Mouse (Mus musculus) heart, postnatal 25 days (tissue): ENCODE data around the gene Gusb. TPM values are rescaled to one million over a fixed set of nuclear protein-coding genes. Genes with fewer than 3 reads are reported as not detected.
"Not testable (repeated sequence)": the region's sequence is repeated elsewhere in the genome, so short reads cannot be mapped to it uniquely, and the experiment has no call there.

Experiments used
- DNase-seq: peaks from one replicate; pipeline ENCODE4 v3.0.0; 2022; ENCODE audit warnings: low spot score
- intact Hi-C: fragments of 180-260 bp; cut with DNase I; formaldehyde crosslinking; loops from one replicate; pipeline ENCODE4 v1.15.1; 2025
- total RNA-seq, 2 experiments: library from RNA; stranded (reverse); gene quantifications; 2 replicates each; pipeline ENCODE4 v1.2.3; 2021

The Gusb gene
- total RNA-seq, 2 experiments from 2014 or later = 12.3 to 13.4 TPM

- no peak for DNase-seq
- intact Hi-C loops = no loop called here
Observed at GRCm38 (mm10) chr5:129989376-129989775, 13.5 kb downstream of the Gusb start.

DNA sequence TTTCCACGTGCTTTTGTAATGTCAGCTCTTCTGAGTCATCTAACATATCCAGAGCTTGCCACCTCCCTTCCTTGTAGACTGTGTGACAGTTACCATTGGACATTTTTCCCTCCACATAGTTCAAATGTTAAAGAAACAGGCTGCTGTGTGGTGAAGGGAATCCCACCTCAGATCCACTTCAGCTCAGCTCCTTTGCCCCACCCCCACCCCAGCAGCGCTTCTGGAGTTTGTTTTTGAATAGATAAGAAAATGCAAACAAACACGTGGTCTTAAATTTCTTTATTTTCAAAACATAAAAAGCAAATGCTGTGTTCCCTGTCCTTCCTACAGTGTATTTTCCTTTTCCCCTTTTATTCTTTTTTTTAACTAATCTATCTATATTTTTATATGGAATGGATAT, 22.6 kb downstream of the Gusb start:
- no peak for DNase-seq
- intact Hi-C loops = no loop called here

DNA sequence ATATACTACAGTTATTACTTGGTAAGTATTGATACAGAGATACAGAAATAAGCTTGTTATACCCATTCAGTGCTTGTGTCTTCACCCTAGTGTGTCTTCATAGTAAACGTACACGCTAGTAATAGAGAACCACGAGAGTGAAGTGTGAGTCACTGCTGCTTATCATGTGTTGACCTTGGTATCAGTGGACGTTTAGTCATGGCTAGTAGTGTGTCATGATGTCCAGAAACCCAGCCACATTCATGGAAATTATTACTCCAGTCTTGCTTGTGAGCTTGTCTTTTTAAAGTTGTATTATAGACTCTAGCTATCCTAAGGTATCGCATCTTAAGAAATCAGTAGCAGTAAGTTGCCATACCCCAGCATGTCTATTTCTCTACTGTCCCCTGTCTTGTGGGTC, 24.2 kb downstream of the Gusb start:
- intact Hi-C loops = no loop called here
- no peak for DNase-seq

GRCm38 (mm10) chr5:129977768-129978167, 25.1 kb downstream of the Gusb start:
- no peak for DNase-seq
- intact Hi-C loops = no loop called here

DNA sequence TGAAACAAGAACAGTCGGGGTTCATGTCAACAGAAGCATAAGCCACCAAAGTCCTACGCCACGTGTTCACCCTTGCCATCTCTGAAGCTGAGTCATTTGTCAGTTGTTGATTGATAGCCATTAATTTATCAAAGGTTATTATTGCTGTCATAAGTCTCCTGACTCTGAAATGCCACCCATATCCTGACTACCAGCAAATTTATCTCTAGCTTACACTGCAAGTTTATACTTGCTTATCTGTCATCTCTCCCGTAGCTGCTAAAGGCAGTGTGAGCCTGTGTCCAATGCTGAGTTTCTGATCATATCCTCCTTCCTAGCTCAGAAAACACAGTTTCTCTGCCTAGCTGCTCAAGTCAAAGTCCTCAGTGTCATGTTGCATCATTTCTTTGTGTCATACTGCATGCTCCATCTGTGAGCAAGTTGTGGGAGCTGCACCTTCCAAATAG, 28.0 kb downstream of the Gusb start:
- intact Hi-C loops = no loop called here
- no peak for DNase-seq

GRCm38 (mm10) chr5:129974354-129974753, 28.5 kb downstream of the Gusb start:
- intact Hi-C loops = no loop called here
- DNase-seq = no peak

DNA sequence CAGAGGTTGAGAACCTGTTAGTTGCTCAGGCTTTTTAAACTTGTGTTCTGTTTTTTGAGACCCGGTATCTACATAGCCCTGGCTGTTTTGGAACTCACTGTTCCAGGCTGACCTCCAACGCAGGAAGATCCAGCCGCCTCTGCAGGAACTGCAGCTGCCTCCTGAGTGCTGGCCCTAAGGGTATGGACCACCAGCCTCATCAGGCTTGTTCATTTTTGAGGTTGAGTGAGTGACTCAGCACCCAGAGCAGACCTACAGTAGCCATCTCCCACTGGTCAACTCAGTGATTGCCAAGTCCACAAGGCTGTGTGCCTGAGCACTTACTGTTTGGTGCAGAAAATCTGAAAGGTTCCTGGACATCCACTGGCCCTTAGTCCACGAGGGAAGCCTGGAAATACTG, 31.4 kb downstream of the Gusb start:
- intact Hi-C loops = no loop called here
- DNase-seq = no peak

DNA sequence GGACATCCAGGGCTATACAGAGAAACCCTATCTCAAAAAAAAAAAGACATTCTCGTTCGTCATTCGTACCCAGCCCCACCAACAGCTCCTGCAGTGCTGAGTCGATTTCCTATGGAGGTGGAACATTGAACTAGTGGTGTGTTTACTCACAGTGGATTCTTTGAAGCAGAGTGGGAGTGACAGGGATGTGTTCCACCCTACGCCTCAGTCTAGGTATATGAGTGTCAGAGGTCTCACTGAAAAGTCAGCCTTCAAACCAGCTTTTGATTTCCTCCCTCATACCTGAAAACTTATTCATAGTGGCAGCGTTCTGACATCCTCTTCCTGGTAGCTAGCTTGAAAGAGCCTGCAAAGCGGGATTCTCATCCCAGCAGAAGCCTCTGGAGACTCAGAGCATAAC, 34.4 kb downstream of the Gusb start:
- intact Hi-C loops = no loop called here
- no peak for DNase-seq

GRCm38 (mm10) chr5:129966448-129966847, 36.4 kb downstream of the Gusb start:
- DNase-seq = no peak
- intact Hi-C loops = no loop called here

GRCm38 (mm10) chr5:129963224-129963623, 39.6 kb downstream of the Gusb start:
- intact Hi-C loops = no loop called here
- no peak for DNase-seq

DNA sequence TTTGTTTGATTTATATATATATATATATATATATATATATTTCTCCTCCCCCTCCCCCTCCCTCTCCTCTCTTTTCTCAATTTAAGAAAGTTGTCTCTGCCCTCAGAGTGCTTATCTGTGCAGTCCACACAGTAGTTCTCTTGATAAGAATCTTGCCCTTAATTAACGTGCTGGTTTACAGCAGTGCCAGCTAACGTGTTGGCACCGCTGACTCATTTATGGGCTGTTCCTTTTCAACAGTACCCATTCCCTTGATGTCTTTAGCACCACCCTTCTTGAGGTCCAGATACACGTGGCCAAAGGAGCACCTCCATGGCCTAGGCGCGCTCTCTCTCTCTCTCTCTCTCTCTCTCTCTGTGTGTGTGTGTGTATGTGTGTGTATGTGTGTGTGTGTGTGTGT, 47.1 kb downstream of the Gusb start:
- intact Hi-C loops = no loop called here

DNA sequence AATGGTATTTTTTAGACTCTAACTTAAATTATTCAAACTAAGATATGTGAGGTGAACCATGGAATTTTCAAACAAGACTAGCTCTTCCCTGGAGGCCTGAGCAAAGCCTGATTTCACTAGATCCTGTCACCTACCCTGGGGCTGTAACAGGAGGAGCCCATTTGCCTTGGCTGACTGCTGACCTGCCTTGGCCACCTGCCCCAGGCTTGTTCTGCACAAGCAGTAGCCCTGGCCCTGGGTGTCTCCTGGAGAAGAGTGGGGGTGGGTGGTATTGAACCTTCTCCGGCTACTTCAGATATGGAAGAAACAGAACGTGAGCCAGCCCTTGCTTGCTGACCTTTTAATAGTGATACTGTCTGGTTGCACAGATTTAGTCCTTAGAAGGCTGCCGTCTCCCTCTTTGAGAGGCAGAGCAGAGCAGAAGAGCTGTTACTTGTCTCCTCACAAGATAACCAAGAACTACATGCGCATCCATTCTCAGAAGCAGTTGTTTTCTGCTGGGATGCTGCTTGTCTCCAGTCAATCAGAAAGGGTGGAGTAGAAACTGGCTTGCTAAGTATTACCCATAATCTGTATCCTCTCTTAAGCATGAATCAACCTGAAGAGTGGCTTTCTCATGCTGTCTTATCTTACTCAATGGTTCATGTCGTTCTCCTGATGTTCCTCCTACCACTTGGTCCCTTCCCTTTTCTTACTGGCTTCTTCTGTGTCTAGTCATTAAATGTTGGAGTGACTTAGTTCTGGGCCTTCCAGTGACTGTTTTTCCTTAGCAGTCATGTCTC, 48.2 kb downstream of the Gusb start:
- no peak for DNase-seq
- intact Hi-C loops = no loop called here

More for the DNA sequence above, 47.1 kb downstream of the Gusb start:
- no peak for DNase-seq

DNA sequence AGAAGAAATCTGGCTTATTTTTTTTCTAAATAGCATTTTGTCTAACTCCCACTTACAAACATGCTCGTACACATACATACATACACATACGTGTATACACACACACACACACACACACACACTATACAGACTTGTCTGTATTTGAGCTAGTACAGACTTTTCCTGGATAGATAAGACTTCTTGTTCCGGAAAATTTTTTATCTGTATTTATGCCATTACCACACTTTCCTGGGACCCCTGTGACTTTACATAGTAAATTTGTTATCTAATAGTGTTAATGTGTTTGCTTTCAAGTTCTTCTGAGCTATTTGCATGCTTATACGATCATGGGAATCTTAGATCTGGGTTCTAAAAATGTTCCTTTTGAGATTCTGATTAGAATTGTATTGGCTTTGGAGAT, 50.7 kb downstream of the Gusb start:
- intact Hi-C loops = no loop called here
- DNase-seq = no peak

DNA sequence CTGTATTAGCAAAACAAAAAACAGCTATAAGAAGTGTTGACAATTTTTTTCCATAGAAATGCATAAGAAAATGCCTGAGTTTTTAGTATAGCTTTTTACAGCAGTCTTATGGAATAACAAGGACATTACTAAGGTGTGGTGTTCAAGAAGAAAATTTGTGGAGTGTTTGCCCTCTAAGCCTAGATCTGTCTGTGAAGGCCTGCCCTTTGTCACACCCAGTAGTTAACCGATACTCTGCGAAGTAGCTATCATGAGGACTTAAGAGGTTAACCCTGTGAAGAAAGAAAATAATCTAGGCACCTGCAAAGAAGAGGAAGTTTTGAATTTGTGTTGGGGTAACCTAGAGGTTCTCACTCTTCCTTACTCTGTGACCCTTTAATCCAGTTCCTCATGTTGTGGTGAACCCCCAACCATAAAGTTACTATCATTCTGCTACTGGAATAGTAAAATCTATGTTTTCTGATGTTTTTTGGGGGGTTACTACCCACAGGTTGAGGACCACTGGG, 55.3 kb downstream of the Gusb start:
- intact Hi-C loops = no loop called here
- DNase-seq = no peak

- DNase-seq = no peak
- intact Hi-C loops = no loop called here
Observed at GRCm38 (mm10) chr5:129943402-129943801, 59.4 kb downstream of the Gusb start.

DNA sequence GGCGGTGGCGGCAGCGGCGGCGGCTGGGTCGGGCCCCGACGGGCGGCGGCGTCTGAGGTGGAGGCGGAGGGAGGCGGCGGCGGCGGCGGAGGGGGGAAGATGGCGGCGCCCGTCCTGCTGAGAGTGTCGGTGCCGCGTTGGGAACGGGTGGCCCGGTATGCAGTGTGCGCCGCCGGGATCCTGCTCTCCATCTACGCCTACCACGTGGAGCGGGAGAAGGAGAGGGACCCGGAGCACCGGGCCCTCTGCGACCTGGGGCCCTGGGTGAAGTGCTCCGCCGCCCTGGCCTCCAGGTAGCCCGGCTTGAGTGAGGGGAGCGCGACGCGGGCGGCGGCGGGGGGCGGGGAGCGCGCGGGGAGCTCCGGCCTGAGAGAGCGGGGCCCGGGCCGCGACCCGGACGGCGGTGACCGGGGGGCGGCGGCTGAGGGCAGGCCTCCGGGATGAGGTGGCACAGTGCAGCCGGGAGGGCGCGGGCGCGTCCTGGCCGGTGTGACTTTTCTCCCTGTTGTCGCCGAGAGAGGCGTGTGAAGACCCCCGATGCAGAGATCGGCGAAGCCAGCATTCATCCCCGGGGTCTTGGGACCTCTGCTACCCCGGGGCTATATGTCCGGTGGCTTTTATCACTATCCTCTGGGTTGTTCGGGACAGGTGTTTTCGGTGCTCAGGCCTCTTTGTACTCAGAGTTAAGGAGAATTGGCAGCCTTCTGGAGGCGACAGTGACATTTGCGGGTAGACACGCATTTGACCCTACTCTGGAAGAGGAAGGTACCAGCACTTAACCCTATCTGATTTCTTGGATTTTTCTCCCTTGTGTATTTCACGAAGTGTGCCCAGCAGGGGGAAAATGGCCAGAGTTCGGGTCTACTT, 60.5 kb downstream of the Gusb start:
- DNase-seq = peak; percentile 11
- intact Hi-C loops = not testable (repeated sequence)

DNA sequence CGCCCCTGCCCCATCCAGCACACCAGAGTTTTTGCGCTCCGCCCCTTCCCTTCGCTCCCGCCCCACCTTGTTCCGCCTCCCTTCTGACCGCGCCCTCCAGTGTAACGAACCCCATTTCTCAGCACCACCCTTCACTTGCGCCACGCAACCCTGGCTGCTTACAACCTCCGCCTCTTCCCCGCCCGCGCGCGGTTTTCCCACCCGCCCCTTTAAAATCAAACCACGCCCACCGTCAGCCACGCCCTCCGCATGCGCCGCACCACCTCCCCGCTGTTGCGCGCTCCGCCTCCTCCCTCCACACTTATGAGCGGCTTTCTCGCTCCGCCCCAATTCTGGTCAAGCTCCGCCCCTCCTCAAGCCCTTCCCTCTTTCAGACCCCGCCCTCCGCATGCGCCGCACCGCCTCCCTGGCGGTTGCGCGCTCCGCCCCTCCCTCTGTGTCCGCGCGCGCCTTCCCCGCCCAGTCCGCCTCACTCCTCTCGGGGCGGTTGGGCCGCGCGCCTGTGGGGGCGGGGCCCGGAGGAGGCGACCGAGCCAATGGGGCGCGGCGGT, 61.3 kb downstream of the Gusb start, which contains the start of gene Vkorc1l1:
Vkorc1l1 (plus strand) TSS at position 476 of the 551 bp plus-strand sequence.
- intact Hi-C loops = no loop called here
- DNase-seq = peak; percentile 95

DNA sequence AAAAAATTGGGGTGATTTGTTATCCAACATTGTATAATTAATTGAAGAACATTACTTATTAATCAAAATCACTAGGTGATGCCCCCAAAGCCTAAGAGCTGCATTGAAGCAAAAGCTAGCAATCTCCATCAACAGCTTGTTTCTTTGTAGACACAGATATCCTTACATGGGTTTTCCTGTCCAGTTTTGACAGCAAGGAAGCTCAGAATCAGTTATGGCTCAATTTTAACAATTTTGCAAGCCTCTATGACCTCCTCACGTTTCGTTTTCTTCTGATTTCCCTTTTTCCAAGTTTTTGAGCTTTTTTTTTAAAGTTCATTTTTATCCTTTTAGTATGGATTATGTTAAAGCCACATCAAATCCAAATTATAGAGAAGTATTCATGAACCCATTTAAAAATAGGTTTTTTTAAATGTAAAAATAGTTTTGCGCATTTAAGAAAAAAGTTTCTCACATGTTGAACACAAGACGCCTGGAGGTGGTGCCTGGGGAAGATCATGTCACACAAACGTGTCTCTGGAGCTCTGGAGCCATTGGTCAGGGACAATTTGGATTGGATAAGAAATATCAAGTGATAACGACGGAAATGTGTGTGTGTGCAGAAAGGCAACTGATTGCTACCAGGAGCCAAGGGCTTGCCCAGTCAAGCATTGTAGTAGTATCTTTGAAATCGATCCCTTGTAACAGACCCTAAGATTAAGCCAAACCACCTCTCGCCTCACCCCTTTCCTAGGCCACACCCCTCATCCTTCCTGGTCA, 61.9 kb downstream of the Gusb start:
- DNase-seq = no peak
- intact Hi-C loops = no loop called here

DNA sequence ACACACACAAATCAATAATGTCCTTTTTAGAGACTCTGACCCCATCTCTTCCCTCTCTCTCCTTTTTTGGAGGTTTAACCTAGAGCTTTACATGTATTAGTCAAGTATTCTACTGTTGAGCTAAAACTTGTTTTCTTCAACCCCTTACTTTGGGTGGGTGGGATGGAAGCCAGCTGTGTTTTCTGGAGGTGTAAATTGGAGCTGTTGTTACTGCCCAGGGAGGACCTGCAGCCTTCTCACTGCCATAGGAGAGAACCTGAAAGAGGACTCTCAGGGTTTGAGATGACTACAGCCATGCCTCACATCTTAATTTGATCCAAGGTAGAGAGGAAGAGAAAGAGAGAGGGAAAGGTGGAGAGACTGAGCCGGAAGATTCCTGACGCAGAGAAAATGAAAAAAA, 62.6 kb downstream of the Gusb start:
- DNase-seq = no peak
- intact Hi-C loops = no loop called here
